Mouse (Mus musculus) naive thymus-derived CD4-positive, alpha-beta T cell, adult 2 months (primary cell): ENCODE measurements around the gene Folr2.

Source experiments
- DNase-seq: peaks from one replicate; pipeline ENCODE4 v3.0.0-alpha.2; 2011; ENCODE audit warnings: low read depth

The Folr2 gene

GRCm38 (mm10) chr7:101823758-101824630 is 33.0 kb downstream of the Folr2 start:
- no peak for DNase-seq

GRCm38 (mm10) chr7:101822836-101823757 is 33.9 kb downstream of the Folr2 start:
- DNase-seq: no peak

GRCm38 (mm10) chr7:101821571-101822501 is 35.2 kb downstream of the Folr2 start:
- DNase-seq: peak; percentile 49

- DNase-seq: peak; percentile 40
Measured at GRCm38 (mm10) chr7:101820295-101821030, 36.5 kb downstream of the Folr2 start.

- DNase-seq: no peak
Measured at GRCm38 (mm10) chr7:101817861-101818401, 39.1 kb downstream of the Folr2 start, which contains the start of gene Phox2a. TSS of gene Phox2a (plus strand) at chr7:101818313.
